Comparison of ENCODE assay signal across 8 mouse cellular contexts in the genomic region with DNA sequence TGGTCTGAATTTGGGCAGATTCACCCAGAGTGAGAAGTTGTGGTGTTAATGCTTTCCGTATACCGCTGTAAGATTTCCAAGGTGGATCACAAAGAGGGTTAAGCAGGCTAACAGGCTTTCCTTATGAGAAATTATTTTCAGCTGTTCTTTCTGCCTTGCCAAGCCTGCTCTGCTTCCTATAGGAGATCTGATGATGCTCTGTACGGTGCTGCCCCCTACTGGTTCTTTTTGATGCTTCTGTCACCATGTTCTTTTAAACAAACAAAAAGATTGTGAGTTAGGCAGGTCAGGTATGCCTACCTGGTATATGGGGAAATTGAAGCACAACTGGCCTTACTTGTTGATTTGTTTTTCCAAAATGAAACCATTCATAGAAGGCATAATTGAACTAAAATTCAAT. TPM values are rescaled to one million over a fixed set of nuclear protein-coding genes. Genes with fewer than 3 reads are reported as not detected.
DNase-seq lines count a peak whose midpoint lies in the region; ATAC-seq and TF ChIP-seq lines count a peak whose summit lies in the region.

No protein-coding gene starts in this region.

- no peak overlapping the region for H3K4me2 ChIP-seq in kidney, embryonic 15.5 days
- H3K4me2 ChIP-seq in limb, embryonic 13.5 days (replicated peaks) = peak overlapping the region; percentile 17; the same call in 1 of the 2 replicates
- H3K4me2 ChIP-seq in midbrain, postnatal 0 days (ENCODE audit: low read depth, low read length, poor library complexity, severe bottlenecking) = no peak overlapping the region

- peak; percentile 95 for DNase-seq in 3T3-L1 (ENCODE audit: low read depth, low spot score)
- DNase-seq in cerebellum, postnatal 4 days (ENCODE audit: low spot score in 2 of 2) = peak; percentile 51 to 77
- DNase-seq in gastrocnemius, adult 8-10 months (ENCODE audit: low spot score in 2 of 2) = peak; percentile 65 to 71
- peak; percentile 93 for DNase-seq in midbrain, postnatal 0 days (ENCODE audit: low spot score)
- DNase-seq in spleen, postnatal 10 days (ENCODE audit: low spot score in 2 of 2) = peak; percentile 55 to 85

- H3K4me3 ChIP-seq in kidney, embryonic 15.5 days (replicated peaks) = no peak overlapping the region
- H3K4me3 ChIP-seq in limb, embryonic 13.5 days = no peak overlapping the region
- no peak overlapping the region for H3K4me3 ChIP-seq in midbrain, postnatal 0 days (ENCODE audit: low read depth, low read length)

- H3K9ac ChIP-seq in kidney, embryonic 15.5 days = no peak overlapping the region
- no peak overlapping the region for H3K9ac ChIP-seq in limb, embryonic 13.5 days
- H3K9ac ChIP-seq in midbrain, postnatal 0 days (replicated peaks; ENCODE audit: low read length, poor library complexity, severe bottlenecking) = no peak overlapping the region

- no peaks in the 10 kb centered on the region for H3K27me3 ChIP-seq in kidney, embryonic 15.5 days
- H3K27me3 ChIP-seq in limb, embryonic 13.5 days = no peaks in the 10 kb centered on the region
- H3K27me3 ChIP-seq in midbrain, postnatal 0 days (ENCODE audit: insufficient read depth, low read length) = no peaks in the 10 kb centered on the region

- ATAC-seq in activated CD4-positive, CD25-positive, alpha-beta regulatory T cell, adult 4 months = peak; percentile 68
- peak; percentile 58 for ATAC-seq in kidney, embryonic 15.5 days (replicated peaks; ENCODE audit: low FRiP score)
- ATAC-seq in limb, embryonic 13.5 days (ENCODE audit: low FRiP score, low read depth) = peak; percentile 80
- no peak for ATAC-seq in midbrain, postnatal 0 days (ENCODE audit: low FRiP score)

- H3K27ac ChIP-seq in kidney, embryonic 15.5 days = no peak overlapping the region
- peak overlapping the region; percentile 29; the same call in 1 of the 2 replicates for H3K27ac ChIP-seq in limb, embryonic 13.5 days
- H3K27ac ChIP-seq in midbrain, postnatal 0 days (ENCODE audit: low read depth, low read length) = no peak overlapping the region

- WGBS in kidney, embryonic 15.5 days = 14% methylated on average over 3 of the region's 3 CpGs
- 3% methylated on average over 3 of the region's 3 CpGs for WGBS in limb, embryonic 13.5 days
- 3% methylated on average over 3 of the region's 3 CpGs for WGBS in midbrain, postnatal 0 days

- no peaks in the 10 kb centered on the region for H3K9me3 ChIP-seq in kidney, embryonic 15.5 days (replicated peaks)
- no peaks in the 10 kb centered on the region for H3K9me3 ChIP-seq in limb, embryonic 13.5 days
- no peaks in the 10 kb centered on the region for H3K9me3 ChIP-seq in midbrain, postnatal 0 days (ENCODE audit: low read length)

- TF ChIP-seq CTCF in midbrain, postnatal 0 days (IDR thresholded peaks at IDR 0.05) = peak; percentile 94

- H3K36me3 ChIP-seq in kidney, embryonic 15.5 days = no peaks in the 10 kb centered on the region
- H3K36me3 ChIP-seq in limb, embryonic 13.5 days = no peaks in the 10 kb centered on the region; the same call in 1 of the 2 replicates
- no peaks in the 10 kb centered on the region for H3K36me3 ChIP-seq in midbrain, postnatal 0 days (ENCODE audit: insufficient read depth, low read length)

- H3K4me1 ChIP-seq in kidney, embryonic 15.5 days = no peaks in the 10 kb centered on the region
- H3K4me1 ChIP-seq in limb, embryonic 13.5 days = peaks cover 5% of the 10 kb centered on the region
- no peaks in the 10 kb centered on the region for H3K4me1 ChIP-seq in midbrain, postnatal 0 days (ENCODE audit: insufficient read depth, low read length)

RNA-seq across cellular contexts. Expression of gene Toe1, which starts 18.5 kb away (rescaled TPM):
- polyA plus RNA-seq in activated CD4-positive, CD25-positive, alpha-beta regulatory T cell, adult 4 months (2017; shearing (Covaris generic)) = 10 to 100 TPM; 23.7 to 29.3 TPM
- total RNA-seq in gastrocnemius, adult 8-10 months (2022) = 1 to 10 TPM; 4.1 to 6.1 (median 4.5) TPM
- polyA plus RNA-seq in kidney, embryonic 15.5 days (2015; fragmentation: Nextera tagmentation; extraction: Ambion mirVana) = 38.1 and 39.8 TPM in 2 replicates
- polyA plus RNA-seq in limb, embryonic 13.5 days (2015; fragmentation: Nextera tagmentation; extraction: Ambion mirVana) = 40.4 and 41.2 TPM in 2 replicates
- total RNA-seq in midbrain, postnatal 0 days (2014; rRNA removed) = 38.9 and 42.9 TPM in 2 replicates
- polyA plus RNA-seq in midbrain, postnatal 0 days (2015; fragmentation: Nextera tagmentation; extraction: Ambion mirVana) = 22.5 and 26.2 TPM in 2 replicates

RNA-seq across cellular contexts. Expression of gene Mutyh, which starts 18.6 kb away (rescaled TPM):
- 10 to 100 TPM in 1 of 2 experiments, 1 to 10 TPM in 1; 9.2 to 15.0 TPM for polyA plus RNA-seq in activated CD4-positive, CD25-positive, alpha-beta regulatory T cell, adult 4 months (2017; shearing (Covaris generic))
- 1 to 10 TPM in 1 of 4 experiments, under 1 TPM in 3; 0.58 to 1.1 (median 0.87) TPM for total RNA-seq in gastrocnemius, adult 8-10 months (2022)
- 18.9 and 19.1 TPM in 2 replicates for polyA plus RNA-seq in kidney, embryonic 15.5 days (2015; fragmentation: Nextera tagmentation; extraction: Ambion mirVana)
- 18.2 and 19.4 TPM in 2 replicates for polyA plus RNA-seq in limb, embryonic 13.5 days (2015; fragmentation: Nextera tagmentation; extraction: Ambion mirVana)
- total RNA-seq in midbrain, postnatal 0 days (2014; rRNA removed) = 5.1 and 5.6 TPM in 2 replicates
- polyA plus RNA-seq in midbrain, postnatal 0 days (2015; fragmentation: Nextera tagmentation; extraction: Ambion mirVana) = 3.0 and 4.5 TPM in 2 replicates

RNA-seq across cellular contexts. Expression of gene Hpdl, which starts 32.6 kb away (rescaled TPM):
- under 1 TPM; 0.70 to 0.85 TPM for polyA plus RNA-seq in activated CD4-positive, CD25-positive, alpha-beta regulatory T cell, adult 4 months (2017; shearing (Covaris generic))
- 1 to 10 TPM in 3 of 4 experiments, under 1 TPM in 1; 0.78 to 1.8 (median 1.3) TPM for total RNA-seq in gastrocnemius, adult 8-10 months (2022)
- polyA plus RNA-seq in kidney, embryonic 15.5 days (2015; fragmentation: Nextera tagmentation; extraction: Ambion mirVana) = 1.1 and 1.6 TPM in 2 replicates
- polyA plus RNA-seq in limb, embryonic 13.5 days (2015; fragmentation: Nextera tagmentation; extraction: Ambion mirVana) = 1.0 TPM in 2 replicates
- total RNA-seq in midbrain, postnatal 0 days (2014; rRNA removed) = 0.55 and 0.71 TPM in 2 replicates
- 0.74 and 1.1 TPM in 2 replicates for polyA plus RNA-seq in midbrain, postnatal 0 days (2015; fragmentation: Nextera tagmentation; extraction: Ambion mirVana)
